Mouse (Mus musculus): ENCODE data around the gene Pxylp1.

Gene Pxylp1

GRCm38 (mm10) chr9:96890266-96890665 lies 2.2 kb downstream of the Pxylp1 start:
- no peak for DNase-seq

- DNase-seq = peak; percentile 87
These were observed 3.0 kb downstream of the Pxylp1 start for GRCm38 (mm10) chr9:96889345-96890021.

- peak; percentile 46 for DNase-seq
These were observed 3.6 kb downstream of the Pxylp1 start for GRCm38 (mm10) chr9:96888742-96889344.

GRCm38 (mm10) chr9:96887954-96888353 lies 4.5 kb downstream of the Pxylp1 start:
- DNase-seq = no peak

- DNase-seq = no peak
These were observed 5.0 kb downstream of the Pxylp1 start for GRCm38 (mm10) chr9:96887492-96887891.

- no peak for DNase-seq
These were observed 6.7 kb downstream of the Pxylp1 start for GRCm38 (mm10) chr9:96885781-96886180.

GRCm38 (mm10) chr9:96882496-96883265 lies 9.8 kb downstream of the Pxylp1 start:
- peak; percentile 42 for DNase-seq

GRCm38 (mm10) chr9:96881901-96882300 lies 10.6 kb downstream of the Pxylp1 start:
- no peak for DNase-seq

- no peak for DNase-seq
These were observed 13.4 kb downstream of the Pxylp1 start for GRCm38 (mm10) chr9:96879024-96879423.

GRCm38 (mm10) chr9:96878464-96878863 lies 14.0 kb downstream of the Pxylp1 start:
- DNase-seq = no peak

GRCm38 (mm10) chr9:96875704-96876103 lies 16.8 kb downstream of the Pxylp1 start:
- no peak for DNase-seq

GRCm38 (mm10) chr9:96873082-96873481 lies 19.4 kb downstream of the Pxylp1 start:
- DNase-seq = peak; percentile 66

GRCm38 (mm10) chr9:96870104-96870503 lies 22.4 kb downstream of the Pxylp1 start:
- no peak for DNase-seq

GRCm38 (mm10) chr9:96869542-96869941 lies 22.9 kb downstream of the Pxylp1 start:
- DNase-seq = no peak

- DNase-seq = no peak
These were observed 23.9 kb downstream of the Pxylp1 start for GRCm38 (mm10) chr9:96868546-96868945.

GRCm38 (mm10) chr9:96867165-96867564 lies 25.3 kb downstream of the Pxylp1 start:
- DNase-seq = no peak

GRCm38 (mm10) chr9:96866196-96866595 lies 26.3 kb downstream of the Pxylp1 start:
- DNase-seq = no peak

- no peak for DNase-seq
These were observed 26.9 kb downstream of the Pxylp1 start for GRCm38 (mm10) chr9:96865473-96866050.

- no peak for DNase-seq
These were observed 28.9 kb downstream of the Pxylp1 start for GRCm38 (mm10) chr9:96863539-96863938.

- DNase-seq = no peak
These were observed 29.6 kb downstream of the Pxylp1 start for GRCm38 (mm10) chr9:96862836-96863235.

GRCm38 (mm10) chr9:96861092-96861487 lies 31.4 kb downstream of the Pxylp1 start:
- DNase-seq = no peak

- no peak for DNase-seq
These were observed 31.9 kb downstream of the Pxylp1 start for GRCm38 (mm10) chr9:96860380-96861091.

GRCm38 (mm10) chr9:96859027-96859426 lies 33.4 kb downstream of the Pxylp1 start:
- DNase-seq = no peak

Data from right cerebral cortex, postnatal 14 days (tissue).